Mouse (Mus musculus) adrenal gland, postnatal 4 days (tissue): Measurements from ENCODE around the gene Nxn. TPM values are rescaled to one million over a fixed set of nuclear protein-coding genes. Genes with fewer than 3 reads are reported as not detected.

ENCODE experiments used
- DNase-seq, 2 experiments: peaks; one replicate each; pipeline ENCODE4 v3.0.0; 2021 to 2022; ENCODE audit warnings: low spot score in 2 of 2, mixed read lengths in 2 of 2
- total RNA-seq, 2 experiments: library from RNA; stranded (reverse); gene quantifications; 2 replicates each; pipeline ENCODE4 v1.2.3; 2021

Gene Nxn
- total RNA-seq, 2 experiments from 2014 or later = 26.4 to 28.3 TPM

GRCm38 (mm10) chr11:76268001-76268459 is 130.9 kb downstream of the Nxn start:
- DNase-seq = no peak

- DNase-seq = no peak
Measured at GRCm38 (mm10) chr11:76267550-76267949, 131.4 kb downstream of the Nxn start.

GRCm38 (mm10) chr11:76262611-76263351 is 136.2 kb downstream of the Nxn start:
- DNase-seq = no peak

- no peak for DNase-seq
Measured at GRCm38 (mm10) chr11:76261224-76261623, 137.7 kb downstream of the Nxn start.

- DNase-seq = no peak
Measured at GRCm38 (mm10) chr11:76260208-76261050, 138.5 kb downstream of the Nxn start.

GRCm38 (mm10) chr11:76258511-76258910 is 140.4 kb downstream of the Nxn start:
- DNase-seq = no peak

GRCm38 (mm10) chr11:76257386-76257785 is 141.6 kb downstream of the Nxn start:
- no peak for DNase-seq

- no peak for DNase-seq
Measured at GRCm38 (mm10) chr11:76256129-76256528, 142.8 kb downstream of the Nxn start.

- no peak for DNase-seq
Measured at GRCm38 (mm10) chr11:76255431-76256001, 143.4 kb downstream of the Nxn start.

GRCm38 (mm10) chr11:76253918-76254264 is 145.0 kb downstream of the Nxn start:
- DNase-seq = no peak

GRCm38 (mm10) chr11:76253145-76253917 is 145.6 kb downstream of the Nxn start:
- DNase-seq = peak; percentile 70 to 79

- DNase-seq = no peak
Measured at GRCm38 (mm10) chr11:76252036-76252435, 146.9 kb downstream of the Nxn start.

- no peak for DNase-seq
Measured at GRCm38 (mm10) chr11:76247239-76247638, 151.7 kb downstream of the Nxn start.

GRCm38 (mm10) chr11:76246439-76246838 is 152.5 kb downstream of the Nxn start:
- no peak for DNase-seq

- no peak for DNase-seq
Measured at GRCm38 (mm10) chr11:76243811-76244546, 155.0 kb downstream of the Nxn start.

GRCm38 (mm10) chr11:76242901-76243810 is 155.8 kb downstream of the Nxn start, which contains the start of the genes Mrm3 and Glod4:
Mrm3 (plus strand) TSS chr11:76243715.
Glod4 (minus strand) TSS chr11:76243725.
- DNase-seq = peak; percentile 85 to 86

- DNase-seq = no peak
Measured at GRCm38 (mm10) chr11:76239750-76240149, 159.2 kb downstream of the Nxn start.

GRCm38 (mm10) chr11:76236136-76236535 is 162.8 kb downstream of the Nxn start:
- no peak for DNase-seq

GRCm38 (mm10) chr11:76225051-76225450 is 173.9 kb downstream of the Nxn start:
- DNase-seq = no peak
